Mouse (Mus musculus) liver, postnatal 0 days (tissue): ENCODE measurements around the gene Tmem106a.

Source experiments
- CTCF ChIP-seq: sonication (generic); IDR thresholded peaks from 2 replicates; pipeline ENCODE4 v1.5.1; 2016; ENCODE audit warnings: antibody characterized with exemption, low read depth
- EP300 ChIP-seq: IDR thresholded peaks from 2 replicates; pipeline ENCODE4 v1.6.1; 2016; ENCODE audit warnings: antibody characterized with exemption, low read depth, mild to moderate bottlenecking

DNA sequence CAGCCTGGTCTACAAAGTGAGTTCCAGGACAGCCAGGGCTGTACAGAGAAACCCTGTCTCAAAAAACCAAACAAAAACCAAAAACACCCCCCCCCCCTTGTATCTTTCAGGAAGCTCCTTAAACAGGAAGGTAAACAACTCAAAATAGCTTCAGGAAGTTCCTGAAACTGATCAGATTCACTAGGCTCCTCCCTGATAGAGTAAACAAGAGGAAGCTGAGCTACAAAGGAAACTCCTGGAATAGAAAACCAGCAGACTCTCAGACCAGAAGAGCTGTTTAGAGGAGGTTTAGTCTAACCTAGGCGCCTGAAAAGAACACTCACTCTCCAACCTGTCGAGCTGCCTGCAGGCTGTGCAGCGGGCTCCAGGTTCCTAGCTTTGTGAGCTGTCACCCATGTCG is 57.7 kb downstream of the Tmem106a start:
- TF ChIP-seq EP300 (no peak), CTCF (no peak)
